Mouse (Mus musculus) layer of hippocampus, adult 9-10 months (tissue): ENCODE results near the gene Stoml2.
"Not testable (repeated sequence)": the region's sequence is repeated elsewhere in the genome, so short reads cannot be mapped to it uniquely, and the experiment has no call there.

Experiments used
- DNase-seq: peaks from one replicate; pipeline ENCODE4 v3.0.0; 2022; ENCODE audit warnings: low spot score

The Stoml2 gene

DNA sequence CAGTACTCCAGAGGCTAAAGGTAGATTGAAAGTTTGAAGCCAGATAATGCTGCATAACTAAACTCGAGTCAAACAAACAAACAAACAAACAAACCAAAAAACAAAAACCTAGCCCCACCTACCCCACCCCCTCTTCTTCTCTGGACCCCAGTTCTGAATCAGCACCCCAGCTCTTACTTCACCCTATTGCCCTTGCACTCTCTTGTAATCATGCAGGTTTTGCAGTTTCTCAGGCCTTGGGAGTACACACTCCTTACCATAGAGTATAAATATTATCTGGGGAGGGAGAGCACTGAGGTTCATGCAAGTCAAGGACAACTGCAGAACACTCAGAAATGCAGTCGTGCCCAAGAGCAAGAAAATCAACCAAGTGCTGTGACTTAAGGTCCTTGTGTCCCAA is 30.2 kb downstream of the Stoml2 start:
- DNase-seq: no peak

DNA sequence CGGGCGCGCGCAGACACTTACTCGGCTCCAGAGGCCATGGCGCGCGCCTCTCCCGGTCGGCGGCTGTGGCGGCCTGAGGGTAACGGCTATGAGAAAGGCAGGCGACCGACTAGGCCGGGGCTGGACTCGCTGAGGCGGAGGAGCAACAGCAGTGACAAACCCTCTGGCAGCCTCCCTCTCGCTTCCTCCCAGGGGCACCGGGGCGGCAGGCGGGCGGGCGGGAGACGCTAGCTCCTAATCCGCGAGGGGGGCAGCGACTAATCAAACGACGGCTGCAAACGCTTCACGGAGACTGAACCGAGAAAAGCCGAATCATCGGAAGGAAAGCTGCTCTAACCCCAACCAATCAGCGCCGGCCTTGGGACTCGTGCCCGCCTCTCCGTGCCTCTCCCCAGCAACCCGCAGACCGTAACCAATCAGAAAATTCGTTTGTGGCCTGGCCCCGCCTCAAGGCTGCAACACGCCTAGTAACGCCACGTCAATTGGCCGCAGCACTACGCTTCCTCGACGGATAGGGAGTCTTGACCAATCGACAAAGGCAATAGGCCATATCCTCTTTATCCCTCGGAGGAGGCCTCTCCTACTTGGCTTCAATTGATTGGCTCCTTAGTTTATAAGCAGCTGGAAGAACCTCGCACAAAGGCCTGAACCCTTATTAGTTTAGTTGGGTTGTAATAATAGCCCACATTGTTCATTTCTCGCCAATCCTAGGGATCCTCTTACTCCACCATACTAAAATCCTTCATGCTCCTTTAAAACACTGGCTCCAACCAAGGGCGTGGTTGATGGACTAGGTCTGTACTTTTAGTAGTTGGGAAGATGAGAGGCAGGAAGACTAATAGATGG is 31.1 kb downstream of the Stoml2 start, which contains the start of gene Vcp:
TSS of gene Vcp (minus strand) at position 367 of the 846 bp plus-strand sequence.
- peak; percentile 95 for DNase-seq

DNA sequence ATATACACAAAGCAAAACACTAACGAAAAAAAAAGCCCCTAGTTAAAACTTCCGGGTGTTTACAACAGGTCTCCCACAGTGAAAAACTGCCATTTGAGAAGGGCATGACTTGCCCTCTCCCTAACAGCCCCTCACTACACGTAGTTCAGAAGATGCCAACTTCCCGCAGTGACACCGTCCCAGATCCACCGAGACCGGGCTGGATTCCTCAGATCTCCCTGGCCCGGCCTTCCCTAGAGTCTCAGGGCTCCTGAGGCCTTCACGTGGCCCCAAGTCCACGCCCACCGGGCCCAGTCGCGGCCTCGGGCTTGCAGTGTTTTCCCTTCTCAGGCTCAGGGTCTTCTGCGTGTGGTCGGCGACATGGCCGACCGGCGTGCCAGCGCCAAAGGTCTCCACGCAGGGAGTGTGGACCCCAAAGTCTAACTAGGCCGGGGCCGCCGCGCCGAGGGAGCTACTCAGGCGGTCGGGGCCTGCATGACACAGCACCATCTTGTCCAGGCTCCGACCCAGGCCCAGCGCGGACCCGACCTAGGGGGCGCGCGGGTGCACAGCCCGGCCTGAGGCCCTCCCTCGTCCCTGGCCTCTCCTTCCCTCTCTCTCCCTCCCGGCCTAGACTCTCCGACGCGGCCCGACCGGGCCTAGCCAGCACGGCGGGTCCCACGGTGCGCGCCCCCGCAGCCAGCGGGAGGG is 31.9 kb downstream of the Stoml2 start:
- peak; percentile 37 for DNase-seq

DNA sequence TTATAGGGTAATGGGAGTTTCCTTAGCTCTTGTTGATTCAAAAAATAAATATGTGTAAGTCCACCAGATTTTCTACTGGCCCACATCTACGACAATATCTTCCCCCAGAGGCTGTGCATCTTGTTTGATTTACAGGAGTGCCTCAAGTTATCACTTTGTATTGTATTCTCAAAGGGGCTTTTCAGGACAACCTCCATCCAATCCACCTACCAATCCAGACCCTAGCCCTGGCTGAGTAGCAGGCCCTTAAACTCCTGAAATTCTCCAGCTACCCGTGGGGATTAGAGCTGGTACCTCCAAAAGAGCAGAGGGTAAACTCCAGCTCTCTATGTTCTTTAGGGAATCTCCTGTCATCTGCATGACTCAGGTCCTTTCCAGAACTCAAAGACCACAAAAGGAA is 33.5 kb downstream of the Stoml2 start:
- no peak for DNase-seq

DNA sequence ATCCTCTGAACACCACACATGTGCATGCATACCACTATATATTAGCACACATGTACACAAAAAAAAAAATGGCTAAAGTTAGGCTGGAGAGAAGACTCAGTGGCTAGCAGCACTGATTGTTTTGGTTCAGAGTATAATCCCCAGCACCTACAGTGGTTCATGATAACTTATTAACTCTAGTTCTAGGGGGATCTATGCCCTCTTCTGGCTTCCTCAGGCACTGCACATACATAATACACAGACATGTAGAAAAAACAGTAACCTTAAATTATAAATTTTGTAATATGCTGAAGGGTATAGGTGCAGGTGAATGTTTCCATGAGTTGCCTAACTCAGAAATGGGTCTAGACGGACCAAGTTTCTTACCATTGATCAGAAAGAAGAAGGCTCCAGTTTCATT is 43.2 kb downstream of the Stoml2 start:
- no peak for DNase-seq

DNA sequence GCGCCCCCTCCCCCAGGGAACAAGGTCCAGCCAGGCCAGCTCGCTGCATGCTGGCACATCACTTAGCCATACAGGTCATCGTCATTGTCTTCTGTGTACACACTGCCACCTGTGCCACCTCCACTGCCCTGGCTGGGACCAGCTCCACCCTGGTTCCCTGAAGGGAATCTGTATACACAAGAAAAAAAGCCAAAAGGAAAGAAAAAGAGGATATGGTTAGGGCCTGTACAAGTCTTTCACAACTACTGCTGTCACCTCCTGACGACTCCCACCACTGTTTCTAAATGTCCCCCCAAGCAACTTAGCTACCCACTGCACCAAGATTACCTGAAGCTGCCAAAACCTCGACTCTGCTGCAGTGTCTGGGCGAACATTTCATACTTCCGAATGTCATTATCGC is 51.0 kb downstream of the Stoml2 start:
- DNase-seq: not testable (repeated sequence)

DNA sequence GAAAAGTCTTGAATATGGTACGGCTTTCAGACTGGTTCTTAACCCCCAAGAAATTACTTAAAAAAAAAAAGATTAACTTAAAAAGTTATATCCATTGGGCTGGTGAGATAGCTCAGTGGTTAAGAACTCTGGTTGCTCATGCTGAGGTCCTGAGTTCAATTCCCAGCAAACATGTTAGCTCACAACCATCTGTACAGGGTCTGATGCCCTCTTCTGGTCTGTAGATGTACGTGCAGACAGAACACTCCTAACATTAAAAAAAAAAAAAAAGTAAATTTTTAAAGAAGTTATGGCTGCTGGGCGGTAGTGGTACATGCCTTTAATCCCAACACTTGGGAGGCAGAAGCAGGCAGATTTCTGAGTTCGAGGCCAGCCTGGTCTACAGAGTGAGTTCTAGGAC is 53.4 kb downstream of the Stoml2 start:
- no peak for DNase-seq
